Mouse (Mus musculus): Measurements from ENCODE around the gene Egln3. TPM values are rescaled to one million over a fixed set of nuclear protein-coding genes. Genes with fewer than 3 reads are reported as not detected.

The Egln3 gene
- total and polyA plus RNA-seq, 2 experiments from 2014 or later: 12.4 to 56.8 TPM

DNA sequence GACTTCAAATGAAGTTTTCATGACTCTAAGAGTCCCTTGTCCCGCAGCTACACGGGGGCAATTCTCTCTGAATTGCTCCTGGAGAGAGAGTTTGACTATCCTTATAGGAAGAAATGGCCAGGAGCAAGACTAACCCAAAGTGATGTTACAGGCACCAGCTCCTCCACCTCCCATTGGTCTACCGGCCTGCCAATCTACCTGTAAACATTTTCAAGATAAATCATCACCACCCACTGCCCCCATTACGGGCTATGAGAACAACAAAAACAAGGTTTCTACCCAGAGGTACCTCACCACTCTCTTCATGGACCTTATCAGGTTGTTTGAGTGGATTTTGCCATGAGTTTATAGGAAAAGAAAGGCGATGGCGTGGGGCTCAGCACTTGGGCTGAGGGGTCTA is 1.4 kb downstream of the Egln3 start:
- DNase-seq (ENCODE audit: low spot score) (no peak), ATAC-seq (ENCODE audit: insufficient read depth, low read depth) (no peak)
- WGBS: 26% methylated on average over 6 of the region's 6 CpGs
- H3K9ac ChIP-seq (replicated peaks; ENCODE audit: low read depth, low read length): peak overlapping the region; percentile 66
- TF ChIP-seq EP300 (IDR thresholded peaks at IDR 0.05; ENCODE audit: low read depth) (no peak), CTCF (IDR thresholded peaks at IDR 0.05; ENCODE audit: low read depth) (no peak)
- H3K4me3 ChIP-seq (ENCODE audit: low read depth, low read length): peak overlapping the region; percentile 67
- H3K27me3 ChIP-seq (ENCODE audit: control insufficient read depth, insufficient read depth, low read length): no peaks in the 10 kb centered on the region
- H3K27ac ChIP-seq (ENCODE audit: low read depth): peak overlapping the region; percentile 75
- H3K36me3 ChIP-seq (replicated peaks; ENCODE audit: control insufficient read depth, insufficient read depth, low read length): no peaks in the 10 kb centered on the region
- no peaks in the 10 kb centered on the region for H3K9me3 ChIP-seq (replicated peaks; ENCODE audit: control insufficient read depth, low read length)
- peaks cover 38% of the 10 kb centered on the region for H3K4me1 ChIP-seq (ENCODE audit: control insufficient read depth, insufficient read depth)
- H3K4me2 ChIP-seq (ENCODE audit: low read depth, low read length): peak overlapping the region; percentile 92

DNA sequence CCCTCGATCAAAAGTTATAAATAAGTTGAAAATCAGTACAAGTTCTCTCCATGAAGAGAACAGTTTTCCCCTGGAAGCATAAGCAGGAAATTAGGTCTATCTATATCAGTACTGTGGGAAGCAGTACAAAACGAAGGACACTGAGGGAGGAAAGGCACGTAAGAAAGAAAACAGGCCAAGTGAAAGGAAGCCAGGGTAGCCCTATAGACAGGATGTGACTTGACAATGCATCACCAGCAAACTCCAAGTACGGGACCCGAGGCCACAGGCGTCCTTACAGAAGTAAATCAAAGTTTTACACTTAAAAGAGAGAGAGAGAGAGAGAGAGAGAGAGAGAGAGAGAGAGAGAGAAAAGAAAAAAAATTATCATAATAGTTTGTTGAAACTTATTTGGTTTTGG is 2.8 kb downstream of the Egln3 start:
- Histone ChIP-seq H3K4me1 (ENCODE audit: control insufficient read depth, insufficient read depth) (peaks cover 52% of the 10 kb centered on the region), H3K4me3 (ENCODE audit: low read depth, low read length) (peak overlapping the region; percentile 67), H3K27ac (ENCODE audit: low read depth) (peak overlapping the region; percentile 75), H3K9me3 (replicated peaks; ENCODE audit: control insufficient read depth, low read length) (no peaks in the 10 kb centered on the region), H3K9ac (replicated peaks; ENCODE audit: low read depth, low read length) (no peak overlapping the region), H3K27me3 (ENCODE audit: control insufficient read depth, insufficient read depth, low read length) (no peaks in the 10 kb centered on the region), H3K4me2 (ENCODE audit: low read depth, low read length) (peak overlapping the region; percentile 92), H3K36me3 (replicated peaks; ENCODE audit: control insufficient read depth, insufficient read depth, low read length) (no peaks in the 10 kb centered on the region)
- ATAC-seq (ENCODE audit: insufficient read depth, low read depth): no peak
- TF ChIP-seq CTCF (IDR thresholded peaks at IDR 0.05; ENCODE audit: low read depth): no peak
- no peak for TF ChIP-seq EP300 (IDR thresholded peaks at IDR 0.05; ENCODE audit: low read depth)
- peak; percentile 24 for DNase-seq (ENCODE audit: low spot score)
- 31% methylated on average over 6 of the region's 6 CpGs for WGBS

DNA sequence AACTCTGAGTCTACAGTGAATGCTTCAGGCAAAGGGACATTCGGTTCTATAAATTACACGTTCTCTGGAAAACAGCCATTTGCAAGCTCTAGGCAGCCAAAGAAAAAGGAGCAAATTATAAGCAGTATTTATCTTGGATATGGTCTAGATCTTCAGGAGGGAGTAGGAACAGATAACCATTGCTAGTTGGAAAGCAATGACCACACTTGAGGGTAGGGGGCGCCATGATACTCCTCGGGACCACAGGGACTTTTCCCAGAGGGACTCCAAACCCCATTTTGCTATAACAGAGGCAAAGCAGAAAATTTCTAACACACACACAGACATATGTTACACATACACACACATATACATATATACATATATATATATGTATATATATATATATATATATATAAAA is 3.5 kb downstream of the Egln3 start:
- Histone ChIP-seq H3K36me3 (replicated peaks; ENCODE audit: control insufficient read depth, insufficient read depth, low read length) (no peaks in the 10 kb centered on the region), H3K4me1 (ENCODE audit: control insufficient read depth, insufficient read depth) (peaks cover 59% of the 10 kb centered on the region), H3K9me3 (replicated peaks; ENCODE audit: control insufficient read depth, low read length) (no peaks in the 10 kb centered on the region), H3K27ac (ENCODE audit: low read depth) (peak overlapping the region; percentile 70; the same call in 1 of the 2 replicates), H3K4me3 (ENCODE audit: low read depth, low read length) (peak overlapping the region; percentile 26; the same call in 1 of the 2 replicates), H3K4me2 (ENCODE audit: low read depth, low read length) (peak overlapping the region; percentile 57), H3K27me3 (ENCODE audit: control insufficient read depth, insufficient read depth, low read length) (no peaks in the 10 kb centered on the region), H3K9ac (replicated peaks; ENCODE audit: low read depth, low read length) (peak overlapping the region; percentile 22; the same call in 1 of the 2 replicates)
- TF ChIP-seq CTCF (IDR thresholded peaks at IDR 0.05; ENCODE audit: low read depth): peak; percentile 53
- no peak for TF ChIP-seq EP300 (IDR thresholded peaks at IDR 0.05; ENCODE audit: low read depth)
- no peak for ATAC-seq (ENCODE audit: insufficient read depth, low read depth)
- DNase-seq (ENCODE audit: low spot score): peak; percentile 58
- 21% methylated on average over 4 of the region's 4 CpGs for WGBS

DNA sequence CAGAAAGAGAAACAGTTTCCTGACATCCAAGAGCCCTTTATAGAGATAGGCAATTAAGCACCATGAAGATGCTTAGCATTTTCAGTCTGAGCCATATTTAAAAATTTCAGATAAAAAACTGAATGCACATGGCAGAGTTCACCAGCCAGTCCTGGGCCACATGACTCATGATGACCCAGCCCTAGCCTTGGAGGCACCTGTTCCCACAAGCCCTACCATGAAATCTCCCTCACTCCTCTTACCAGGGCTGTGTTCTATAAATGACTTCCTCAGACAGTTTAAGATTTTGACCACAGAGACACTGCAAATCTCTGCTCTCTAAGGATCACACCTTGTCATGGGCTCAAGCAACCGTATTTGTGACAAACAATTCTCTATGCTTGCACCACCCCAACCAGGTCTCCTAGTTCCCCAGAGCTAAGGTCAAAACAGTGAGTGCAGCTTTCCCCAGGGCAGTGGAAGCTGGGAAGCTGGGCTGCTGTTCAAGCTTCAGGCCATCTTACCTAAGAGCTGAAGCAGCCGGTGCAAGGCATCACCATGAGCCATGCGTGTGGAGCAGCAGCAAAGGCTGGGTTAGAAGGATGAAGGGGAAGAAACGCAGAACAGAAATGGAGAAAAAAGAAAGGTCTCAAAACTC is 5.3 kb downstream of the Egln3 start:
- peak overlapping the region; percentile 78 for H3K27ac ChIP-seq (ENCODE audit: low read depth)
- H3K4me1 ChIP-seq (ENCODE audit: control insufficient read depth, insufficient read depth): peaks cover 68% of the 10 kb centered on the region
- no peak for ATAC-seq (ENCODE audit: insufficient read depth, low read depth)
- no peaks in the 10 kb centered on the region for H3K27me3 ChIP-seq (ENCODE audit: control insufficient read depth, insufficient read depth, low read length)
- H3K4me2 ChIP-seq (ENCODE audit: low read depth, low read length): peak overlapping the region; percentile 54; the same call in 1 of the 2 replicates
- no peak overlapping the region for H3K4me3 ChIP-seq (ENCODE audit: low read depth, low read length)
- 0 out of 2 replicates have a peak overlapping the region, but pooled peaks have one; percentile 11 for H3K9ac ChIP-seq (replicated peaks; ENCODE audit: low read depth, low read length)
- TF ChIP-seq CTCF (IDR thresholded peaks at IDR 0.05; ENCODE audit: low read depth) (no peak), EP300 (IDR thresholded peaks at IDR 0.05; ENCODE audit: low read depth) (no peak)
- H3K9me3 ChIP-seq (replicated peaks; ENCODE audit: control insufficient read depth, low read length): no peaks in the 10 kb centered on the region
- no peak for DNase-seq (ENCODE audit: low spot score)
- WGBS: 67% methylated on average over 4 of the region's 4 CpGs
- no peaks in the 10 kb centered on the region for H3K36me3 ChIP-seq (replicated peaks; ENCODE audit: control insufficient read depth, insufficient read depth, low read length)

DNA sequence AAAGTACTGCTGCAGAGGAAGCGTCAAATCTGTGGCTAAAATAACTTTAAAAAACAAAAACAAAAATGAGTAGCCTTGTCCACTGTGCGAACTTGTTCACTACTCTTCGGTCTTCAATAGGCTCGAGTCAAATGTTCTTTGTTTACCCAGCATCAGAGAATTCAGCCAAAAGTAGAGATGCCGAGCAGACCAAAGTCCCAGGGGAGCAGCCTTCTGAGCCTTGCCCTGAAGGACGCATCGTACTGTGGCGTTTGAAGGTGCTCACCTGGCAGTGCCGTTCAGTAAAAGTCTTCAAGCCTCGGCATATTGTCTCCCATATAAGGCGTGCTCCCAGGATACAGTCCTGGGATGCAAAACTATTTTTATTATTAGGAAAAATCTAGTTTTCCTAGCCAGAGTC is 5.8 kb downstream of the Egln3 start:
- Histone ChIP-seq H3K9me3 (replicated peaks; ENCODE audit: control insufficient read depth, low read length) (no peaks in the 10 kb centered on the region), H3K27ac (ENCODE audit: low read depth) (peak overlapping the region; percentile 78), H3K4me2 (ENCODE audit: low read depth, low read length) (peak overlapping the region; percentile 54), H3K4me3 (ENCODE audit: low read depth, low read length) (peak overlapping the region; percentile 21), H3K36me3 (replicated peaks; ENCODE audit: control insufficient read depth, insufficient read depth, low read length) (no peaks in the 10 kb centered on the region), H3K9ac (replicated peaks; ENCODE audit: low read depth, low read length) (0 out of 2 replicates have a peak overlapping the region, but pooled peaks have one; percentile 11), H3K4me1 (ENCODE audit: control insufficient read depth, insufficient read depth) (peaks cover 73% of the 10 kb centered on the region), H3K27me3 (ENCODE audit: control insufficient read depth, insufficient read depth, low read length) (no peaks in the 10 kb centered on the region)
- DNase-seq (ENCODE audit: low spot score) (no peak), ATAC-seq (ENCODE audit: insufficient read depth, low read depth) (no peak)
- WGBS: 39% methylated on average over 11 of the region's 11 CpGs
- TF ChIP-seq CTCF (IDR thresholded peaks at IDR 0.05; ENCODE audit: low read depth): no peak
